Mouse (Mus musculus) ovary, adult 18-20 months (tissue): ENCODE results near the gene Smco2.
A peak's percentile ranks its signal among the peaks of the same experiment; 100 is the strongest.
"Not testable (repeated sequence)": the region's sequence is repeated elsewhere in the genome, so short reads cannot be mapped to it uniquely, and the experiment has no call there.

ENCODE experiments used
- DNase-seq: peaks from one replicate; pipeline ENCODE4 v3.0.0; 2022; ENCODE audit warnings: low spot score, mixed read lengths

Gene Smco2

GRCm38 (mm10) chr6:146857386-146857785, 7.5 kb downstream of the Smco2 start:
- DNase-seq = no peak

DNA sequence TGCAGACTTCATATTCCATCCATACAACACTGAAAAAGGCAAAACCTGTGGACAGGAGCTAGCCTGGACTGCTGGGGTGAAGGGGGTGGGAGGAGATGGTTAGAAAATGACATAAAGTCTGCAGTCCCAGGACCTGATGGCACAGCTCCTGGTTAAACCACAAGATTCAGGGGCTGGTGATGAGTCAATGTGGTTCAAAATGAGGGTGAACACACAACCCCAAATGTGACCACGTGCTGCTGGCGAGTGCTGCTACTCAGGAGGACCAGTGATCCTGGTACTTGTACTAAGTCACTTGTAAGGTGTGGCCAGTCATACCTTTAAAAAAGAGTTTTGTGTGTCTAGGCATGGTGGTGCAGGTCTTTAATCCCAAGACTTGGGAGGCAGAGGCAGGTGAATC, 13.2 kb downstream of the Smco2 start:
- DNase-seq = no peak

- DNase-seq = not testable (repeated sequence)
These were observed 14.5 kb downstream of the Smco2 start for GRCm38 (mm10) chr6:146864370-146864769.

DNA sequence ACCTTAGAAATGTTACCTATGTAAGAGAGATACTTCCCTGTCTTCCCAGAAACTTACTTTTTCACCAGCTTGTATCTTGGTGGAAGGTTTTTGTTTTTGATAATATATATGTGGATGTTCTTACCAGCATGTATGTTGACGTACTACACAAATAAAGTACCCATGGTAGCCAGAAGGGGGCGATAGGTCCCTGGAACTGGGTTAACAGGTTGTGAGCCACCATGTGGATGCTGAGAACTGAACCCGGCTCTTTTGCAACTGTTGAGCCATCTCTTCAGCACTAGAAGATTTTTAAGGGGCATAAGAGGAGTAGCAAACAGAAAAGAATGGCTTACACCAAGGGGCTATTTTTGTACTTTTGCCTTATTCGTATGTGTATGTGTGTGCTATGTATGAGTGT, 15.8 kb downstream of the Smco2 start:
- no peak for DNase-seq

GRCm38 (mm10) chr6:146871975-146872374, 22.1 kb downstream of the Smco2 start:
- DNase-seq = no peak

DNA sequence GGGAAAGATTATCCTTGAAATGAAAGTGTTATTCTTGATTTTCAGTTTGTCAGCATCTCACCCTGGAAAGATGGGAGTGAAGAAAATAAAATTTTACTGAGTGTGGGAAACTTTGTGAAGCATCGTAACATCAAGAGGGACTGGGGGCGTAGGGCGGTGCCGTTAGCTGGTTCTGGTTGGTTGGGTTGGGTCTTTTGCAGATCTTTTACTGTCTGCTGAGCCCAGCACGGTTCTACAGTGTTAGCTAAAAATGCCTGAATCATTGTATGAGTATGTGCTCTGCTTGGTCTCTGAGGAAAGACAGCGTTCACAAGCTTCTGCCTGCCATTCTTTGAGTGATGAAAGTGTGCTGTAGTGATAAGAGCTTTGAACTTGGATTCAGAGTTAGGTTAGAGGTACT, 24.5 kb downstream of the Smco2 start:
- DNase-seq = no peak

- DNase-seq = no peak
These were observed 26.9 kb downstream of the Smco2 start for GRCm38 (mm10) chr6:146876820-146877219.

GRCm38 (mm10) chr6:146877425-146878045, 27.6 kb downstream of the Smco2 start:
- no peak for DNase-seq

DNA sequence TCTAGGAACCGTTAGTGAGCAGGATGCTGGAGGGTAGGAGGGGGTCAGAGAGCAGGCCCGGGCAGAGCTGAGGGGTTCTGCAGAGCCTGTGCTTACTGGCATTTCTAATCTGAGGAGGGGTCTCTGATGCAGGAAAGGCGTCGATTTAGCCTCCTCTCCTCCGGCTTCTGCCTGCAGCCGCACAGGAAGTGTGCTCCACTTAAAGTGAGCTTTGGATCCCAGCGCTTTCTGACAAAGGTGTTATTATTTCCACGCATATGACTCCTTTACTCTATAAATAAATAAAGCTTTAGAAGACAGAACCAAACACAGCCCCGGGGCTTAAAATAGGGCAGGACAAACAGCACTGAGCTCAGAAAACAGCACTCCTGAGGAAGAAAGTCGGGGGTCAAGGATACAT, 29.0 kb downstream of the Smco2 start:
- DNase-seq = no peak

DNA sequence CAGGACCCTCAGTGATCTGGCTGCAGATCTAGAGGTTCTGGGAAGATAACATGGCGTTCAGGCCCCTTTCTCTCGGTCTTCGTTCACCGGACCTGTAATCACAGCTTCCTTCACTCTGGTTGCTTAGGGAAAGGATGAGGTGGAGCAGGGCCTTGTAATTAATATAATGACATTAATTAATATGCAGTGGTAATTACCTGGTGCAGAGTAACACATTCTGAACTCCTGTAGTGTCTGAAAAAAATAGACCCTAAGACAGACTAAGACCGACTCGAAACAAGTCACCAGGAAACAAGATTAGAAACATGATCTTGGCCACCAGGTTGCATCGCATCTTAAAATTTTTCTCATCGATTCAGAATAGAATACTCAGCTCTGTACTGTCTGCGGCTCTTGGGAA, 30.0 kb downstream of the Smco2 start:
- DNase-seq = no peak

GRCm38 (mm10) chr6:146880296-146880695, 30.4 kb downstream of the Smco2 start:
- DNase-seq = no peak

GRCm38 (mm10) chr6:146881896-146882770, 32.2 kb downstream of the Smco2 start:
- no peak for DNase-seq

DNA sequence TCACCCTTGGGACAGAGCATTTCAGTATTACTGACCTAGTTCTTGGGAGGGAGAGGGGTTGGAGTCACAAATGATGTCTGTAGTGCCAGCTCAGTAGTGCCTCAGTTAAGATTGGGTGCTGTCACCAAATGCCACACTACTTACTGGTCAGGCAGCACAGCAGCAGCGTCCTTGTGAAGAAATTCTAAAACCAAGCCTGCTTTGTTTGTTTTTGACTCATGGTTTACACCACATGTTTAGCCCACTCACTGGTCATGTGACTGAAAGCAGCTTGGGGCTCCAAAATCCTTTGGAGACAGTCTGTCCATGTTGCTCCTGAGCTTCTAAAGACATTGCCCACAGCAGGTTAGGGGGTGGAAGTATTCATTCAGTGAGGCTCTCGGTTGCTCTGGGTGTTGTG, 33.5 kb downstream of the Smco2 start:
- DNase-seq = no peak

DNA sequence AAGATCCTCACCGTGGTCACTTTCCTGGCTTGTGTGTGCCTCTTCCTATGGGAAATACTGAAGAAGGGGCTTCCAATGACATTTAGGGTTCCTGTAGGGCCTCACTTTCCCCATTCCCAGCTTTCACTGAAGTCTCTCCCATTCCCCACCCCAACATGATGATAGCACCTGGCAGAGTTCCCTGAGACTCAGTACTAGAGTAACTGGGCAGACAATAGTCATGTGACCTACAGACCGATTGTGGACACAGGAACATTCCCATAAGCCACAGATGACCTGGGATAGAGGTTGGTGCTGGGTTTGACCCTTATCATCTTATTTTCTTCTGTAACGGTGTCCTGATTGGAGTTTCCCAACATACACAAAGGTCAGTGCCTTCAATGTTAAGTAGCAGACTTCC, 34.3 kb downstream of the Smco2 start:
- DNase-seq = no peak

DNA sequence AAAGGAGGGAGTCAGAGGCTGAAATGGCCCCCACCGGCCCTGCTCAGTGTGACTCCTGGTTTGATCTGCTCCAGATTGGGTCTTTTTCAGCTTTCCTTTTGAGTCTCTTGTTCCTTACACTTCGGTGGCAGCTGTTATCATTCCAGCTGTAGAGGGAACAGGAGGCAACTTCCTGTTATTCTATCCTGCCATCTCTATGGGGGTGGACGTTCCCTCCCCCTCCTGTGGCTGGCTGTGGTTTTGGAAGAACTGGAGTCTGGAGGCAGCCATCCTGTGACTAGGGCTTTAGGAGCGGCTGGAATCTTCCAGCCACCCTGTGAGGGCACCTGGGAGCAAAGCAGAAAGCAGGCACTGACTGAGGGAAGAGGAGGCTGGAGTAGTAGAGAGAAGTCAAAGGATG, 34.9 kb downstream of the Smco2 start:
- DNase-seq = peak; percentile 49

DNA sequence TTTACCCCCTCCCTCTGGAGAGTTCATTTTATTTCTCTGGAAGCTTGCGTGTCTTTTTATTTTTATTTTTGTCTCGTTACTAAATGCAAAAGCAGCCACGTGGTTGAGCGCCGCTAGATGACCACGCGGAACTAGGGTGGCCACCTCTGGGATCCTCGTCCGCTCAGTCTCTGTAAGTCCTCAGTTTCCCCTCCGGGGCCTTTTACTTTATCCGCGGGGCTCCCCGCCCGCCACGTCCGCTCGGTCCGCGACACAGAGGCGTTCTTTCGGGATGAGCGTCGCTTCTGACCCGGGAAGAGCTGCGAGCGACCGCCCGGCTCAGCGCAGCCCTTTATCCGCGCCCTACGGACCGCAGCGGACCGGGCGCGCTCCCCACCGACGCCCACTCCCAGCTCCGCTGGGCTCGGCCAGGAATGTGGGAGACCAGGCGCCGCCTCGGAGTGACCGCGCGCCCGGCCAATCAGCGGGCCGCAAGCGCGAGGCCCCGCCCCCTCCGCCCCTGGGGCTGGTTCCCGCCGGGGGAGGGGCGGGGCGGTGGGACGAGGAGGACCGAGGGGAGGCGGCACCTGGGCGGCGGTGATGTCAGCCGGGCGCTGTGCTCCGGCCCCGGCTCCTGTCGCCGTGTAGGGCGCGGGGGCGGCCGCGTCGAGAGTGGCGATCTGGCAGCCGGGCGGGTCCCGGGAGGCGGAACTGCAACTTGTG, 38.2 kb downstream of the Smco2 start, which contains the start of gene Ppfibp1:
Ppfibp1 (plus strand) TSS at position 530 of the 702 bp plus-strand sequence.
- peak; percentile 93 for DNase-seq

GRCm38 (mm10) chr6:146888660-146889490, 39.0 kb downstream of the Smco2 start:
- no peak for DNase-seq

GRCm38 (mm10) chr6:146890215-146890614, 40.3 kb downstream of the Smco2 start:
- DNase-seq = no peak

GRCm38 (mm10) chr6:146890633-146891032, 40.7 kb downstream of the Smco2 start:
- DNase-seq = no peak

GRCm38 (mm10) chr6:146893890-146894289, 44.0 kb downstream of the Smco2 start:
- no peak for DNase-seq

DNA sequence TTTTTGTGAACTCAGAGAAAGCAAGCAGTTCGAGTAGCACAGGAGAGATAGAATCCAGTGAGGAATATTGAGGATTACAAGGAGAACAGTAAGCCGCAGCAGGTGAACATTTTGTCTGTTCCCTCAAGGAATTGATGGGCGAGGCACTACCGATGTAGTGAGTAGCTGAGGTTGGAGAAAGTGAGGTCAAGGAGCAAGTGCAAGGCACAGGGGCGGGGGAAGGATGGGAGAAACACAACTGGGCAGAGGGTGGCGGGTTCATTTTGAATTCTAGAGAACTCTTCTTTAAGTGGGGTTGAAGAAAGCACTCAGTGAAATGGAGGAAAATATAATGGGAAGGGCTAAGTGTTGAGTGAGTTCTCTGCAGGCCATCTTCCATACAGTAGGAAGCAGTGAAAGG, 48.8 kb downstream of the Smco2 start:
- DNase-seq = no peak

- no peak for DNase-seq
These were observed 49.7 kb downstream of the Smco2 start for GRCm38 (mm10) chr6:146899647-146900046.
